Mouse (Mus musculus) liver, adult 2 months (tissue): Measurements from ENCODE around the gene Dynll1.

ENCODE experiments used
- CTCF ChIP-seq: fragments of 200-500 bp; IDR thresholded peaks from 2 replicates; pipeline ENCODE4 v1.5.1; 2011; ENCODE audit warnings: low read depth, low read length, control low read depth
- POLR2A ChIP-seq: fragments of 200-500 bp; IDR thresholded peaks from 2 replicates; pipeline ENCODE4 v1.6.1; 2011; ENCODE audit warnings: low read length, control low read depth; ENCODE audit not compliant: insufficient read depth; ENCODE audit errors: extremely low read depth

DNA sequence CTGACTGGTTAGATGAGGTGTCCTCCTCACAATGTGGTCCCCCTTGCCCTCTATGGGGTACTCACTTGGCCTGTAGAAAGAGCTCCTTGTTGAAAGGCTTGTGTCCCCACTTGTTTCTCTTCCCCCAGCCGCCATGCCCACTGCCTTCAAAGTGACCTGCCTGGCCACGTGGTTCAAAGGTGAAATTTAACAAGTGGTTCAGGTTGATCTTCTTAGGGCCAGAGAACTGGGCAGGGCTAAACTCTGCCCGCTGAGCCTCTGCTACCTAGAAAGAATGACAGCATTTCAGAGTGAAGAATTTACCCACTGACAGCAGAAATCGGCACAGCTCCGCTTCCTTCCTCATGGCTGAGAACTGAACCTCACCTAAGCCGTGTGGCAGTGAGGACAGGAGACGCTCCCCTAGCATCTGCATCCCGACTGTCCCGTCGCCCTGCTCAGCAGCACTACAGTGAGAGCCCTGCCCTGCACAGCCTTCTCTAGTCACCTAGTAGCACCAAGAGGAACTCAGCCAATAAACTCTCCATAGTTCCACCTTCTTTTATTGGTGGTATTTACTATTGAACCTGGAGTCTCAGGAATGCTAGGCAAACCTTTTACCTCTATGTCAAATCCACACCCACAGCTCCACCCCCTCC lies 43.8 kb downstream of the Dynll1 start:
- TF ChIP-seq POLR2A (no peak), CTCF (no peak)
